Mouse (Mus musculus): Measurements from ENCODE around the gene Spaca1.
"Not testable (repeated sequence)": the region's sequence is repeated elsewhere in the genome, so short reads cannot be mapped to it uniquely, and the experiment has no call there.

Spaca1 gene

DNA sequence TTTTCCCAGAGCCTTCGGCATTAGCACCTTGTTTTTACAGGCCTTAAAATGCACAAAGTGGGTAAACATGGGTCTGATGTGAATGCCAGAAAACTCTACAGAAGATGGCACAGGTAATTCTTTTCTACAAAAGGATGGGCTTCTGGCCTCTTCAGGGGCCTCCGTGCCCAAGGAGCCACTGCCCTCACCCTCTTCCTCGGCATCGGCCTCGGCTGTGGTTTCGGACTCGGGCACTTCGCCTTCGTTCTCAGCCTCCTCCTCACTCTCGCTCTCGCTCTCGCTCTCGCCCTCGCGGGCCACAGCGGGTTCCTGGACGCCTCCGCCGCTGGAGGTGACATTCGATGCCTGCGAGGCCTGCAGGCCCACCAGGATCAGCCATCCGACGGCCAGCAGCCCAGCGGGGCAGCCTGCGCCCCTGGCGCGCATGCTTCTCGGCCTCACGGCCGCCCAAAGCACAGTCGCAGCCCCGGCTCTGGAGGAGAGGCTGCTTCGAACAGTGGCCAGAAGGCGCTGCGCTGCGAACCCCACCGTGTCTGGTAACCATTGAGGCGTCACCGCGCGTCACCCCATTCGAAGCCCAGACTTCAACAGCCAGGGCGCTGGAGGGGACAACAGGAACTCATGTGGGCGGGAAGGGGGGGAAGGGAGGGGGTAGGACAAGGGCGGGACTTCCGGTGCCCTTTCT lies at the start of gene Spaca1:
Spaca1 (minus strand) TSS at position 621 of the 685 bp plus-strand sequence.
- DNase-seq (ENCODE audit: low spot score in 2 of 2), result no peak

GRCm38 (mm10) chr4:34087286-34087685 lies 37.3 kb upstream of the Spaca1 start:
- DNase-seq (ENCODE audit: low spot score in 2 of 2), result not testable (repeated sequence)

DNA sequence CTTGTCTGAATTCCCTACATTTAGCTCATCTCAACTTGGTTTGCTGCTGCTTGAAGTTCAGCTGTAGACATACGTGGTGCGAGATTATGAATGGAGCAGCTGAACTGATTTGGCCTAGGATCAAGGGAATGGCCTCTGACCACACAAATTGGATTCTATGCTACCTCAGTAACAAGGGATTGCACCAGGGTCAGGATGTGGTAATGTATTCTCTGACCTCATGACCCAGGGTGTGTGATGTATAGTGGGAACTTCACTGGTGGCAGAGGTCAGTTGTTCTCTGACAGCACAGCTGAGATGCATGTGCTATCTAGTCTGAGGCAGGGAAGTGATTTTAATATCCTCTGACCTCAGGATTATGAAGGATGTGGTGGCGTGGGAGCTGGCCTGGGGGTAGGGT lies 31.1 kb upstream of the Spaca1 start:
- DNase-seq (ENCODE audit: low spot score in 2 of 2), result no peak

DNA sequence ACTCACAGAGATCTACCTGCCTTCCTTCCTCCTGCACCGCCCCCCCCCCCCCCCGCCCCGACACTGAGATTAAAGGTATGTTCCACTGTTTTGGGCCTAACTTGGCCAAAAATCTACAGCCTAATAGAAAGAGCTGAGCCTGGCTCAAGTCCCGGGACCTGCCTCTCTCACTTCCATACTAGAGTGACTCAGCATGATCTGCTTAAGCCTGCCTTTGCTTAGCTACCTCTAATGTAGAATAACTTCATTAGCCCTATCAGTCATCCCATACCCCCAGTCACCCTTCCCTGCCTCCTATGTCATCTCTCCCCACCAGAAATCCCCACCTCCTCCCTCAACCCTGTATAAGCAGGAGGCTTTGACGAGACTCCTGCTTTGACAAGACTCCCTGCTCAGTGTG lies 19.0 kb upstream of the Spaca1 start:
- DNase-seq (ENCODE audit: low spot score in 2 of 2), result no peak

- DNase-seq (ENCODE audit: low spot score in 2 of 2), result no peak
Measured at GRCm38 (mm10) chr4:34058320-34058719, 8.3 kb upstream of the Spaca1 start.

DNA sequence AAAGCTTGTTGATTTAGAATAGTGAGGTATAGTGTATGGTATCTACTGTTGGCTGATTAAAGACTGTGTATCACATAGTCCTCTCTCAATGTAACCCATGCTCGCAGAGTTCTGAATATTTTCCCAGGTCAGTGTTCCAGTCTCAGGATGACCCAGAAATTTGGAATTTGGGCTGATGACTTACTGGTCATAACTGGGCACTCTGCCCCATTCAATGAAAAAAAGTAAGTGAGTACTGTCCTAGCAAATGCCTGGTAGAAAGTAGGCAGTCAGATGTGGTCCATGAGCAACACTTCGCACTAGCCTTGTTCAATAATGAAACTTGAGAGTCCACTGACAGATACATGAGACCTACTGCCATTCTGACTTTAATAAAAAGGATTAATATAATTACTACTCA lies 23.2 kb downstream of the Spaca1 start:
- DNase-seq (ENCODE audit: low spot score in 2 of 2), result no peak

- no peak for DNase-seq (ENCODE audit: low spot score in 2 of 2)
Measured at GRCm38 (mm10) chr4:34021456-34021855, 28.5 kb downstream of the Spaca1 start.

DNA sequence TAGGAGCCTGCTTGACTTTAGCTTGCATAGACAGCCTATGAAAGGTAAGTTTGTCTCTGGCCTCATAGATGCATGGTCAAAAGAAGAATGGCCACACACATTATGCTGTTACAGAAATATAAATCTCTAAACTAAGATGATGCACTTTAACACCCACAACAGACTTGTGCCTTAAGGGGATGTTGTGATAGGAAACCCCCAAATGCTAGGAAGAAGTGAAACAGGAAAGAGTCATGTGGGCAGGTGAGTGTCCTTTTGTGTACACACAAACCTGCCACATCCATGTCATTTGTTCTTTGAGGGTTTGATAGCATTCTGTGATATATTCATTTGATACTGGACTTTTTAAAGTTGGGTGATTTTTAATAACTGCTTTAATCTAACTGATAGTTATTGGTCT lies 53.6 kb downstream of the Spaca1 start:
- no peak for DNase-seq (ENCODE audit: low spot score in 2 of 2)

DNA sequence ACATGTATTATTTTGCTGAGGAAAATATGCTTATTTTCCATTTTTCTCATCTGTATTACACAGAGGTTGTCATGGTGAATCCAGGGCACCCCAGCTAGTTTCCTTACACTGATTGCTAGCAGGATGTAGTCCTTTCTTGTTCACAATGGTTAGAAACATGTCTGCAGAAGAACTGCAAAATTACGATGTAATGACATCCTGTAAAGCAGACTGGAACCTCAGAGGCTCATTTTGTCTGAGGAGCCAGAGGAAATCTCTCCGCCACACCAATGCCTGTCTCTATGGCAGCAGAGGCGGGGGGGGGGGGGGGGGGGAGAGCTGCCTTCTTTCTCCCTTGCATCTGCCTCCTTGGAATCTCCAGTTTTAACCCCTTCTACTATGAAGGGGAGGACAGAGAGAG lies 57.3 kb downstream of the Spaca1 start:
- DNase-seq (ENCODE audit: low spot score in 2 of 2), result no peak

GRCm38 (mm10) chr4:33988466-33989089 lies 61.4 kb downstream of the Spaca1 start:
- no peak for DNase-seq (ENCODE audit: low spot score in 2 of 2)
